Mouse (Mus musculus): ENCODE measurements around the gene Mip.
"Not testable (repeated sequence)": the region's sequence is repeated elsewhere in the genome, so short reads cannot be mapped to it uniquely, and the experiment has no call there.

Mip gene

GRCm38 (mm10) chr10:128211390-128212108 lies 14.1 kb upstream of the Mip start, which contains the start of gene Spryd4:
TSS of gene Spryd4 (minus strand) at chr10:128211807.
- DNase-seq (ENCODE audit: low spot score): peak; percentile 72

GRCm38 (mm10) chr10:128212148-128212547 lies 13.5 kb upstream of the Mip start:
- no peak for DNase-seq (ENCODE audit: low spot score)

- DNase-seq (ENCODE audit: low spot score): no peak
Measured at GRCm38 (mm10) chr10:128212871-128213323, 12.7 kb upstream of the Mip start.

- DNase-seq (ENCODE audit: low spot score): not testable (repeated sequence)
Measured at GRCm38 (mm10) chr10:128214112-128214511, 11.5 kb upstream of the Mip start.

- no peak for DNase-seq (ENCODE audit: low spot score)
Measured at GRCm38 (mm10) chr10:128214981-128215380, 10.7 kb upstream of the Mip start.

- DNase-seq (ENCODE audit: low spot score): no peak
Measured at GRCm38 (mm10) chr10:128218387-128219117, 7.1 kb upstream of the Mip start.

GRCm38 (mm10) chr10:128221533-128222286 lies 3.9 kb upstream of the Mip start:
- no peak for DNase-seq (ENCODE audit: low spot score)

- DNase-seq (ENCODE audit: low spot score): no peak
Measured at GRCm38 (mm10) chr10:128225064-128225463, 574 bp upstream of the Mip start.

GRCm38 (mm10) chr10:128227592-128227991 lies 2.0 kb downstream of the Mip start:
- DNase-seq (ENCODE audit: low spot score): no peak

- DNase-seq (ENCODE audit: low spot score): no peak
Measured at GRCm38 (mm10) chr10:128228009-128228408, 2.4 kb downstream of the Mip start.

- DNase-seq (ENCODE audit: low spot score): no peak
Measured at GRCm38 (mm10) chr10:128230582-128230981, 4.9 kb downstream of the Mip start.

- DNase-seq (ENCODE audit: low spot score): no peak
Measured at GRCm38 (mm10) chr10:128231146-128231545, 5.5 kb downstream of the Mip start.

- DNase-seq (ENCODE audit: low spot score): peak; percentile 67
Measured at GRCm38 (mm10) chr10:128231697-128232419, 6.2 kb downstream of the Mip start, which contains the start of gene Timeless. TSS of gene Timeless (plus strand) at chr10:128232065.

- DNase-seq (ENCODE audit: low spot score): peak; percentile 66
Measured at GRCm38 (mm10) chr10:128232420-128232985, 6.9 kb downstream of the Mip start.

- DNase-seq (ENCODE audit: low spot score): no peak
Measured at GRCm38 (mm10) chr10:128236321-128236720, 10.7 kb downstream of the Mip start.

GRCm38 (mm10) chr10:128237807-128238480 lies 12.3 kb downstream of the Mip start:
- DNase-seq (ENCODE audit: low spot score): no peak

GRCm38 (mm10) chr10:128239140-128239539 lies 13.5 kb downstream of the Mip start:
- DNase-seq (ENCODE audit: low spot score): no peak

- no peak for DNase-seq (ENCODE audit: low spot score)
Measured at GRCm38 (mm10) chr10:128240131-128240530, 14.5 kb downstream of the Mip start.

- DNase-seq (ENCODE audit: low spot score): no peak
Measured at GRCm38 (mm10) chr10:128243252-128243651, 17.6 kb downstream of the Mip start.

GRCm38 (mm10) chr10:128244121-128244520 lies 18.5 kb downstream of the Mip start:
- DNase-seq (ENCODE audit: low spot score): no peak
